ENCODE assay signal across 8 mouse cellular contexts in genomic region chr6:52713104-52713896, GRCm38 (mm10). TPM values are rescaled to one million over a fixed set of nuclear protein-coding genes. Genes with fewer than 3 reads are reported as not detected.
DNase-seq lines count a peak whose midpoint lies in the region; ATAC-seq and TF ChIP-seq lines count a peak whose summit lies in the region.

Tax1bp1 (plus strand) TSS chr6:52713729.

- peak within 1 kb of the TSS; percentile 90 for H3K9ac ChIP-seq in ES-E14 (ENCODE audit: insufficient read depth, low read depth, low read length, poor library complexity, severe bottlenecking)
- peak within 1 kb of the TSS; percentile 94 for H3K9ac ChIP-seq in forebrain, embryonic 14.5 days (ENCODE audit: low read length)
- peak within 1 kb of the TSS; percentile 95 for H3K9ac ChIP-seq in liver, embryonic 15.5 days
- H3K9ac ChIP-seq in neural tube, embryonic 11.5 days (ENCODE audit: low read length), result peak within 1 kb of the TSS; percentile 89
- peak within 1 kb of the TSS; percentile 97 for H3K9ac ChIP-seq in stomach, postnatal 0 days (ENCODE audit: low read length)

- no peaks in the 10 kb centered on the region for H3K9me3 ChIP-seq in ES-E14 (ENCODE audit: control insufficient read depth, insufficient read depth, low read depth, low read length)
- H3K9me3 ChIP-seq in forebrain, embryonic 14.5 days (replicated peaks; ENCODE audit: control insufficient read depth, low read length), result no peaks in the 10 kb centered on the region
- no peaks in the 10 kb centered on the region for H3K9me3 ChIP-seq in liver, embryonic 15.5 days (replicated peaks)
- H3K9me3 ChIP-seq in neural tube, embryonic 11.5 days (ENCODE audit: control insufficient read depth, low read length), result no peaks in the 10 kb centered on the region
- H3K9me3 ChIP-seq in stomach, postnatal 0 days (ENCODE audit: control insufficient read depth, low read length), result no peaks in the 10 kb centered on the region

- peak within 1 kb of the TSS; percentile 86 to 97 for H3K4me3 ChIP-seq in ES-E14 (ENCODE audit: insufficient read depth in 1 of 2, low read depth in 1 of 2, low read length in 2 of 2, poor library complexity in 1 of 2, severe bottlenecking in 1 of 2)
- peak within 1 kb of the TSS; percentile 99 for H3K4me3 ChIP-seq in forebrain, embryonic 14.5 days (ENCODE audit: low read depth, low read length)
- peak within 1 kb of the TSS; percentile 98 for H3K4me3 ChIP-seq in liver, embryonic 15.5 days (replicated peaks)
- H3K4me3 ChIP-seq in neural tube, embryonic 11.5 days (ENCODE audit: low read depth, low read length), result peak within 1 kb of the TSS; percentile 97
- peak within 1 kb of the TSS; percentile 98 for H3K4me3 ChIP-seq in stomach, postnatal 0 days (ENCODE audit: low read depth, low read length)

- 4% methylated on average over 38 of the region's 38 CpGs for WGBS in forebrain, embryonic 14.5 days
- 1% methylated on average over 38 of the region's 38 CpGs for WGBS in liver, embryonic 15.5 days (ENCODE audit: insufficient replicate concordance)
- 4% methylated on average over 38 of the region's 38 CpGs for WGBS in neural tube, embryonic 11.5 days
- 3% methylated on average over 35 of the region's 38 CpGs for WGBS in stomach, postnatal 0 days

- in situ Hi-C loops in ES-E14 (cut with MboI; ENCODE audit: low sequenced_read_pairs in 2 of 2, unreplicated experiment in 2 of 2), result no loop called here

- peak; percentile 77 for DNase-seq in ES-E14 (ENCODE audit: low read depth, low spot score)
- DNase-seq in cerebellum, adult 11 months, result peak; percentile 88
- DNase-seq in forebrain, embryonic 14.5 days (ENCODE audit: low spot score), result peak; percentile 96
- peak; percentile 95 to 96 for DNase-seq in heart, postnatal 10 days
- DNase-seq in kidney, postnatal 4 days, result peak; percentile 94 to 96
- peak; percentile 93 for DNase-seq in neural tube, embryonic 11.5 days (ENCODE audit: low spot score)
- DNase-seq in stomach, postnatal 0 days (ENCODE audit: low spot score), result peak; percentile 94

- no peak for TF ChIP-seq CTCF in stomach, postnatal 0 days (IDR thresholded peaks at IDR 0.05; ENCODE audit: low read depth)

- H3K4me1 ChIP-seq in ES-E14 (ENCODE audit: control insufficient read depth in 2 of 2, insufficient read depth in 2 of 2, low read length in 2 of 2, poor library complexity in 1 of 2), result no peaks in the 10 kb centered on the region
- H3K4me1 ChIP-seq in forebrain, embryonic 14.5 days (ENCODE audit: control insufficient read depth, insufficient read depth, low read length), result peaks cover 4% of the 10 kb centered on the region
- H3K4me1 ChIP-seq in liver, embryonic 15.5 days (replicated peaks), result peaks cover 34% of the 10 kb centered on the region
- H3K4me1 ChIP-seq in neural tube, embryonic 11.5 days (ENCODE audit: control insufficient read depth, insufficient read depth, low read length), result peaks cover 4% of the 10 kb centered on the region; the same call in 1 of the 2 replicates
- H3K4me1 ChIP-seq in stomach, postnatal 0 days (replicated peaks; ENCODE audit: control insufficient read depth, insufficient read depth), result no peaks in the 10 kb centered on the region

- peak within 1 kb of the TSS; percentile 74 for H3K27ac ChIP-seq in ES-E14 (ENCODE audit: insufficient read depth, low read depth, low read length, poor library complexity, severe bottlenecking)
- peak within 1 kb of the TSS; percentile 88 for H3K27ac ChIP-seq in forebrain, embryonic 14.5 days (ENCODE audit: low read depth, low read length)
- peak within 1 kb of the TSS; percentile 97 for H3K27ac ChIP-seq in liver, embryonic 15.5 days (replicated peaks)
- H3K27ac ChIP-seq in neural tube, embryonic 11.5 days (ENCODE audit: low read depth, low read length), result peak within 1 kb of the TSS; percentile 67; the same call in 1 of the 2 replicates
- peak within 1 kb of the TSS; percentile 99 for H3K27ac ChIP-seq in stomach, postnatal 0 days (replicated peaks)

- ATAC-seq in forebrain, embryonic 14.5 days, result peak; percentile 99
- ATAC-seq in liver, embryonic 15.5 days (ENCODE audit: insufficient read depth), result peak; percentile 98
- peak; percentile 88 for ATAC-seq in neural tube, embryonic 11.5 days (ENCODE audit: insufficient read depth, low FRiP score, low TSS enrichment)
- ATAC-seq in stomach, postnatal 0 days (ENCODE audit: low FRiP score, low TSS enrichment), result peak; percentile 98

- no peaks in the 10 kb centered on the region for H3K27me3 ChIP-seq in forebrain, embryonic 14.5 days (replicated peaks; ENCODE audit: control insufficient read depth, insufficient read depth, low read length)
- H3K27me3 ChIP-seq in liver, embryonic 15.5 days, result no peaks in the 10 kb centered on the region
- H3K27me3 ChIP-seq in neural tube, embryonic 11.5 days (ENCODE audit: control insufficient read depth, insufficient read depth, low read length), result no peaks in the 10 kb centered on the region
- H3K27me3 ChIP-seq in stomach, postnatal 0 days (ENCODE audit: control insufficient read depth, insufficient read depth, low read length), result no peaks in the 10 kb centered on the region

- H3K36me3 ChIP-seq in ES-E14 (ENCODE audit: control insufficient read depth, insufficient read depth, low read length, poor library complexity, severe bottlenecking), result no peaks in the 10 kb centered on the region
- H3K36me3 ChIP-seq in forebrain, embryonic 14.5 days (ENCODE audit: control insufficient read depth, insufficient read depth, low read length), result no peaks in the 10 kb centered on the region
- H3K36me3 ChIP-seq in liver, embryonic 15.5 days (replicated peaks), result no peaks in the 10 kb centered on the region
- no peaks in the 10 kb centered on the region for H3K36me3 ChIP-seq in neural tube, embryonic 11.5 days (ENCODE audit: control insufficient read depth, insufficient read depth, low read length)
- H3K36me3 ChIP-seq in stomach, postnatal 0 days (ENCODE audit: control insufficient read depth, insufficient read depth, low read length), result no peaks in the 10 kb centered on the region

- no peak for TF ChIP-seq EP300 in stomach, postnatal 0 days (optimal IDR thresholded peaks at IDR 0.05)

- H3K4me2 ChIP-seq in forebrain, embryonic 14.5 days (ENCODE audit: low read length), result peak within 1 kb of the TSS; percentile 57
- H3K4me2 ChIP-seq in liver, embryonic 15.5 days, result peak within 1 kb of the TSS; percentile 83
- peak within 1 kb of the TSS; percentile 70 for H3K4me2 ChIP-seq in neural tube, embryonic 11.5 days (ENCODE audit: low read depth)
- H3K4me2 ChIP-seq in stomach, postnatal 0 days (replicated peaks; ENCODE audit: low read depth), result peak within 1 kb of the TSS; percentile 58

- intact Hi-C loops in heart, postnatal 10 days (cut with DNase I), result loop anchor here (5.0 kb wide), 1 partner anchor 71 kb away; the partner anchor contains the start of gene Hibadh

TF ChIP-seq in ES-E14, 5 proteins besides CTCF, POLR2A, EP300 and RAD21:
- TF ChIP-seq ZNF384 (IDR thresholded peaks at IDR 0.05; ENCODE audit: low read depth, low read length) (no peak), ZC3H11A (IDR thresholded peaks at IDR 0.05; ENCODE audit: borderline replicate concordance, low read depth, low read length) (no peak), MAFK (IDR thresholded peaks at IDR 0.05; ENCODE audit: insufficient read depth, low read depth, low read length) (no peak), CHD2 (IDR thresholded peaks at IDR 0.05; ENCODE audit: low read depth, low read length) (no peak), HCFC1 (IDR thresholded peaks at IDR 0.05; ENCODE audit: borderline replicate concordance, insufficient read depth, low read length) (no peak)

RNA-seq across cellular contexts. Expression of gene Tax1bp1, which starts in this region (rescaled TPM):
- total RNA-seq in ES-E14 (2012; rRNA removed), result 47.7 and 74.0 TPM in 2 replicates
- 168 and 174 TPM in 2 replicates for polyA plus RNA-seq in forebrain, embryonic 14.5 days (2014; fragmentation: Nextera tagmentation; extraction: Ambion mirVana)
- total RNA-seq in heart, postnatal 10 days (2021), result 100 to 1,000 TPM; 113 to 129 TPM
- polyA plus RNA-seq in liver, embryonic 15.5 days (2015; fragmentation: Nextera tagmentation; extraction: Ambion mirVana), result 90.7 and 107 TPM in 2 replicates
- 133 and 138 TPM in 2 replicates for polyA plus RNA-seq in neural tube, embryonic 11.5 days (2014; fragmentation: Nextera tagmentation; extraction: Ambion mirVana)
- polyA plus RNA-seq in stomach, postnatal 0 days (2015; fragmentation: Nextera tagmentation; extraction: Ambion mirVana), result 125 and 156 TPM in 2 replicates

Comparison
In these comparisons a context has a peak if more than half of its experiments do, and no peak if none do; other contexts are left out.
1. Peak in every context shown above with its lines: DNase-seq, ATAC-seq, H3K4me3 ChIP-seq and H3K27ac ChIP-seq.